9 mouse cellular contexts compared by ENCODE assay signal in the genomic region with DNA sequence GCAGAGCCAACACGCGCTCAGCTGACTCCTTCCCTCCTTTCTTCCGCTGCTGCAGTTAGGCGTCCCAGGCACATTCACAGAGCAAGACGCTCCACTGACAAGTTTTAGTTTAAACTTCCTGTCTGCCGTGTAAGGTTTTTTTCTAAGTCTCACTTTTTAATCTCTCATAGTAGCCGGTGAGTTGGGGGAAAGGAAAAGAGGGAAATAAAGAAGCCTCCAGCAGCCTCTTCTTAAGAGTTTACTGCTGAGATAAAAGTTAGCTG. TPM values are rescaled to one million over a fixed set of nuclear protein-coding genes. Genes with fewer than 3 reads are reported as not detected.
DNase-seq lines count a peak whose midpoint lies in the region; ATAC-seq and TF ChIP-seq lines count a peak whose summit lies in the region.
"Had no signal": no experiment of that assay in that cellular context is flagged by ENCODE, and none has a peak within 500 bp of the region (broad histone marks: within the 10 kb centered on the region; RNA-seq: fewer than 3 reads in every experiment).

No protein-coding gene starts in this region.

- ATAC-seq in forebrain, embryonic 16.5 days, result no peak
- no peak for ATAC-seq in liver, embryonic 13.5 days (ENCODE audit: low read depth)

- no peak overlapping the region for H3K4me3 ChIP-seq in forebrain, embryonic 10.5 days
- H3K4me3 ChIP-seq in forebrain, embryonic 16.5 days (replicated peaks; ENCODE audit: low read length), result no peak overlapping the region
- no peak overlapping the region for H3K4me3 ChIP-seq in liver, embryonic 13.5 days (replicated peaks)
- H3K4me3 ChIP-seq in myocyte, result no peak overlapping the region

- no peaks in the 10 kb centered on the region for H3K9me3 ChIP-seq in forebrain, embryonic 10.5 days
- no peaks in the 10 kb centered on the region for H3K9me3 ChIP-seq in forebrain, embryonic 16.5 days (ENCODE audit: control insufficient read depth, low read length)
- H3K9me3 ChIP-seq in liver, embryonic 13.5 days (replicated peaks), result no peaks in the 10 kb centered on the region

- H3K4me1 ChIP-seq in forebrain, embryonic 10.5 days, result peaks cover 71% of the 10 kb centered on the region
- H3K4me1 ChIP-seq in forebrain, embryonic 16.5 days (replicated peaks; ENCODE audit: control insufficient read depth, insufficient read depth, low read length), result peaks cover 7% of the 10 kb centered on the region; the same call in 1 of the 2 replicates
- peaks cover 7% of the 10 kb centered on the region; the same call in 1 of the 2 replicates for H3K4me1 ChIP-seq in liver, embryonic 13.5 days (replicated peaks)

- no peak overlapping the region for H3K9ac ChIP-seq in forebrain, embryonic 16.5 days (replicated peaks; ENCODE audit: low read depth, low read length)
- H3K9ac ChIP-seq in liver, embryonic 13.5 days, result no peak overlapping the region

- H3K27me3 ChIP-seq in forebrain, embryonic 10.5 days (ENCODE audit: poor library complexity, severe bottlenecking), result no peaks in the 10 kb centered on the region
- no peaks in the 10 kb centered on the region for H3K27me3 ChIP-seq in forebrain, embryonic 16.5 days (replicated peaks; ENCODE audit: control insufficient read depth, insufficient read depth, low read length)
- no peaks in the 10 kb centered on the region for H3K27me3 ChIP-seq in liver, embryonic 13.5 days
- H3K27me3 ChIP-seq in myocyte (ENCODE audit: control insufficient read depth, insufficient read depth, insufficient read length), result no peaks in the 10 kb centered on the region

- 61% methylated on average over 7 of the region's 7 CpGs for WGBS in forebrain, embryonic 10.5 days
- 18% methylated on average over 7 of the region's 7 CpGs for WGBS in forebrain, embryonic 16.5 days
- 46% methylated on average over 7 of the region's 7 CpGs for whole genome bisulfite sequencing in liver, embryonic 13.5 days (ENCODE audit: insufficient replicate concordance)

- DNase-seq in forebrain, embryonic 10.5 days (ENCODE audit: extremely low spot score, low spot score), result no peak
- no peak for DNase-seq in liver, embryonic 13.5 days
- no peak for DNase-seq in liver
- peak; percentile 11 to 17 for DNase-seq in heart, postnatal 14 days
- no peak for DNase-seq in layer of hippocampus, postnatal 14 days (ENCODE audit: low spot score in 2 of 2)
- no peak for DNase-seq in urinary bladder, postnatal 4 days (ENCODE audit: low spot score in 2 of 2)
- DNase-seq: thymus, postnatal 25 days had no signal

- intact Hi-C loops in heart, postnatal 14 days (cut with DNase I), result loop anchor here (5.0 to 10.0 kb wide), 2 partner anchors 90 to 273 kb away; no protein-coding TSS in a partner anchor

- H3ac ChIP-seq in myocyte (ENCODE audit: control insufficient read depth, insufficient read length), result no peak overlapping the region

- no peaks in the 10 kb centered on the region for H3K36me3 ChIP-seq in forebrain, embryonic 10.5 days (replicated peaks)
- no peaks in the 10 kb centered on the region for H3K36me3 ChIP-seq in forebrain, embryonic 16.5 days (ENCODE audit: control insufficient read depth, insufficient read depth)
- no peaks in the 10 kb centered on the region for H3K36me3 ChIP-seq in liver, embryonic 13.5 days
- H3K36me3 ChIP-seq in myocyte (ENCODE audit: control insufficient read depth, insufficient read depth), result no peaks in the 10 kb centered on the region

- no peaks in the 10 kb centered on the region for H3K79me2 ChIP-seq in myocyte (ENCODE audit: control insufficient read depth, insufficient read depth)

- H3K4me2 ChIP-seq in forebrain, embryonic 16.5 days (ENCODE audit: low read length), result no peak overlapping the region
- no peak overlapping the region for H3K4me2 ChIP-seq in liver, embryonic 13.5 days
- H3K4me2 ChIP-seq in myocyte (ENCODE audit: low read depth), result peak overlapping the region; percentile 19

- no peak for TF ChIP-seq POLR2A in myocyte (IDR thresholded peaks at IDR 0.05; ENCODE audit: insufficient read length, low read depth)

- H3K27ac ChIP-seq in forebrain, embryonic 10.5 days, result peak overlapping the region; percentile 77
- H3K27ac ChIP-seq in forebrain, embryonic 16.5 days (ENCODE audit: low read length), result no peak overlapping the region
- H3K27ac ChIP-seq in liver, embryonic 13.5 days, result peak overlapping the region; percentile 41

TF ChIP-seq in myocyte, 11 proteins besides CTCF, POLR2A, EP300 and RAD21:
- TF ChIP-seq REST (IDR thresholded peaks at IDR 0.05; ENCODE audit: insufficient read depth, insufficient read length), result no peak
- no peak for TF ChIP-seq TCF12 (IDR thresholded peaks at IDR 0.05; ENCODE audit: insufficient read depth, poor library complexity, severe bottlenecking)
- TF ChIP-seq USF1 (IDR thresholded peaks at IDR 0.05; ENCODE audit: low read depth), result no peak
- no peak for TF ChIP-seq CEBPB (IDR thresholded peaks at IDR 0.05; ENCODE audit: insufficient read depth, poor library complexity, severe bottlenecking)
- TF ChIP-seq MYOD1 (IDR thresholded peaks at IDR 0.05; ENCODE audit: control insufficient read depth in 1 of 3, insufficient read length in 2 of 3, low read depth in 2 of 3), result no peak
- TF ChIP-seq POLR2AphosphoS2 (IDR thresholded peaks at IDR 0.05; ENCODE audit: insufficient read length, low read depth), result no peak
- no peak for TF ChIP-seq TCF3 (IDR thresholded peaks at IDR 0.05; ENCODE audit: insufficient read length, low read depth)
- TF ChIP-seq MAX (IDR thresholded peaks at IDR 0.05; ENCODE audit: low read depth), result no peak
TF ChIP-seq in myocyte: peak in this region for 0.

RNA-seq across cellular contexts. Expression of gene 4930558K02Rik, which starts 25.0 kb away (rescaled TPM):
- polyA plus RNA-seq in forebrain, embryonic 10.5 days (2016; fragmentation: Nextera tagmentation; extraction: Ambion mirVana), result not detected in 2 replicates
- not detected in 2 replicates for polyA plus RNA-seq in forebrain, embryonic 16.5 days (2015; fragmentation: Nextera tagmentation; extraction: Ambion mirVana)
- polyA plus RNA-seq in liver, embryonic 13.5 days (2015; fragmentation: Nextera tagmentation; extraction: Ambion mirVana), result not detected in 2 replicates
- not detected for total RNA-seq in heart, postnatal 14 days (2021)
- polyA plus RNA-seq in myocyte (2012; fragmentation: generic; extraction: Trizol), result not detected
- not detected for total RNA-seq in layer of hippocampus, postnatal 14 days (2021)

RNA-seq across cellular contexts. Expression of gene Pigc, which starts 35.5 kb away (rescaled TPM):
- polyA plus RNA-seq in forebrain, embryonic 10.5 days (2016; fragmentation: Nextera tagmentation; extraction: Ambion mirVana), result 21.0 and 25.0 TPM in 2 replicates
- polyA plus RNA-seq in forebrain, embryonic 16.5 days (2015; fragmentation: Nextera tagmentation; extraction: Ambion mirVana), result 35.7 and 36.9 TPM in 2 replicates
- polyA plus RNA-seq in liver, embryonic 13.5 days (2015; fragmentation: Nextera tagmentation; extraction: Ambion mirVana), result 11.9 and 13.5 TPM in 2 replicates
- 10 to 100 TPM; 17.6 to 21.6 TPM for total RNA-seq in heart, postnatal 14 days (2021)
- polyA plus RNA-seq in myocyte (2012; fragmentation: generic; extraction: Trizol), result 18.9 TPM
- 10 to 100 TPM; 19.6 to 19.8 TPM for total RNA-seq in layer of hippocampus, postnatal 14 days (2021)

Comparison
In these comparisons a context has a peak if more than half of its experiments do, and no peak if none do; other contexts are left out.
1. DNase-seq: peak in heart, postnatal 14 days (2 of 2); none in forebrain, embryonic 10.5 days (single experiment), liver, embryonic 13.5 days (single experiment), liver (single experiment), layer of hippocampus, postnatal 14 days (0 of 2) and urinary bladder, postnatal 4 days (0 of 2).